8 mouse cellular contexts compared by ENCODE assay signal in the genomic region with DNA sequence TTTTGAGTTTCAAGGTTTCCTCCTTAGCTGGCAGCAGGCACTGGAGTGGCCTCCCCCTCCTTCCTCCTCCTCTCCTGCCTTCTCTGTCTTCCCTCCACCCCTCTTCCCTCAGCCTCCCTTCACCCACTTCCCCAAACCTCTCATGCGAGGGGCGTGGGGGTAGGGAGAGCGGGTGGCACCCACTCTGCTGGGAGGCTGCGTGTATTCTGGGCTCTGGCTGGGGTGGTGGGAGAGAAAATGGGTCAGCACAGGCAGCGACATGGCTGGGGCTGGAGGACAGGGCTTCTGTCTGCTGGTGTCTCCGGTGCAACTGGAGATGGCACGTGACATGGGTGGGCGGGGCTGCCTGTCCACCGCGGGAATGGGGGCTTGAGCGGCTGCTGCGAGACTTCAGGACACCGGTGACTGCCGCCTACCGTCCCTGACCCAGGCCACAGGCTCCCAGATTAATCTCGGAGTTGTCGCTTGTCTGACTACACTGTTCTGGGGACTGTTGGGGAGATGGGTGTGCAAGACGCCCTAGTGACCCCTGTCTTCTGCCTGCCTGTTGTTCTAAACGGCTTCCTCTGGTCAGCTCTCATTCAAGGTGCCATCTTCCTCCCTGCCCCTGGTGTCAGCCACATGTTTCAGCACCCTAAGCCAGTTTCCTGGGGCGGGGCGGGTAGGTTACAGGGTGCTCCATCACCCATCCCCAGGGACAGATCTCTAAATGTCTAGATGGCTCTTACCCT.
DNase-seq lines count a peak whose midpoint lies in the region; ATAC-seq and TF ChIP-seq lines count a peak whose summit lies in the region.

No protein-coding gene starts in this region.

- no peak for TF ChIP-seq CTCF in E14TG2a.4 (conservative IDR thresholded peaks at IDR 0.05; ENCODE audit: low read length)
- TF ChIP-seq CTCF in embryonic fibroblast, embryonic 13.5 days (IDR thresholded peaks at IDR 0.05; ENCODE audit: borderline replicate concordance, insufficient read depth, low read length): no peak

- peak; percentile 86 for ATAC-seq in heart, embryonic 14.5 days (ENCODE audit: insufficient number of reproducible peaks, insufficient read depth, low FRiP score, low read depth)

- H3K4me3 ChIP-seq in E14TG2a.4 (replicated peaks; ENCODE audit: low read length): peak overlapping the region; percentile 70
- H3K4me3 ChIP-seq in embryonic fibroblast, embryonic 13.5 days (ENCODE audit: insufficient read depth, low read length): no peak overlapping the region
- peak overlapping the region; percentile 38 to 47 for H3K4me3 ChIP-seq in heart, embryonic 14.5 days (ENCODE audit: control insufficient read depth in 1 of 2, insufficient read depth in 1 of 2, low read depth in 1 of 2, low read length in 2 of 2)

- 0 out of 2 replicates have a peak, but pooled peaks have one; percentile 29 for TF ChIP-seq POLR2A in embryonic fibroblast, embryonic 13.5 days (IDR thresholded peaks at IDR 0.05; ENCODE audit: low read depth, low read length)

- WGBS in heart, embryonic 14.5 days: 2% methylated on average over 21 of the region's 21 CpGs

- H3K36me3 ChIP-seq in E14TG2a.4 (ENCODE audit: insufficient read depth, low read length): no peaks in the 10 kb centered on the region
- no peaks in the 10 kb centered on the region for H3K36me3 ChIP-seq in heart, embryonic 14.5 days (ENCODE audit: control insufficient read depth, insufficient read depth, low read length)

- no peak overlapping the region for H3K27ac ChIP-seq in embryonic fibroblast, embryonic 13.5 days (ENCODE audit: insufficient read depth, low read length)
- H3K27ac ChIP-seq in heart, embryonic 14.5 days (replicated peaks in 1 of 2; ENCODE audit: control insufficient read depth in 1 of 2, insufficient read depth in 1 of 2, low read depth in 2 of 2, low read length in 2 of 2): peak overlapping the region; percentile 73 to 78

- peak overlapping the region; percentile 78 for H3K9ac ChIP-seq in heart, embryonic 14.5 days (ENCODE audit: low read length)

- peak overlapping the region; percentile 76 for H3K4me2 ChIP-seq in heart, embryonic 14.5 days (ENCODE audit: low read length)

- DNase-seq in adrenal gland, adult 2 months: peak; percentile 80
- peak; percentile 79 to 87 for DNase-seq in kidney, postnatal 4 days
- DNase-seq in lung, postnatal 36 days: peak; percentile 76
- peak; percentile 88 for DNase-seq in retina, embryonic 14.5 days (ENCODE audit: low spot score)
- DNase-seq in thymus, postnatal 14 days: peak; percentile 75

- peaks cover 29% of the 10 kb centered on the region for H3K27me3 ChIP-seq in E14TG2a.4 (ENCODE audit: insufficient read depth, low read length)
- H3K27me3 ChIP-seq in heart, embryonic 14.5 days (ENCODE audit: control insufficient read depth, insufficient read depth, low read length): no peaks in the 10 kb centered on the region

- peaks cover 41% of the 10 kb centered on the region for H3K4me1 ChIP-seq in E14TG2a.4 (replicated peaks; ENCODE audit: low read depth, low read length)
- no peaks in the 10 kb centered on the region for H3K4me1 ChIP-seq in embryonic fibroblast, embryonic 13.5 days (ENCODE audit: control insufficient read depth, insufficient read depth, low read length)
- H3K4me1 ChIP-seq in heart, embryonic 14.5 days (ENCODE audit: control insufficient read depth in 2 of 2, insufficient read depth in 2 of 2, low read length in 2 of 2): peaks cover 21 to 27% of the 10 kb centered on the region in 2 experiments

- H3K9me3 ChIP-seq in E14TG2a.4 (ENCODE audit: low read length): no peaks in the 10 kb centered on the region
- no peaks in the 10 kb centered on the region for H3K9me3 ChIP-seq in heart, embryonic 14.5 days (ENCODE audit: control insufficient read depth, low read length)
